In genomic region chr6:52190410-52190809, GRCm38 (mm10) we compare ENCODE assay signal across 11 mouse cellular contexts. TPM values are rescaled to one million over a fixed set of nuclear protein-coding genes. Genes with fewer than 3 reads are reported as not detected.
DNase-seq lines count a peak whose midpoint lies in the region; ATAC-seq and TF ChIP-seq lines count a peak whose summit lies in the region.
"Had no signal": no experiment of that assay in that cellular context is flagged by ENCODE, and none has a peak within 500 bp of the region (broad histone marks: within the 10 kb centered on the region; RNA-seq: fewer than 3 reads in every experiment).

No protein-coding gene starts in this region.

- no peak for ATAC-seq in intestine, embryonic 15.5 days
- ATAC-seq in liver, postnatal 0 days: no peak

- peak overlapping the region; percentile 81 for H3K9ac ChIP-seq in intestine, embryonic 15.5 days
- no peak overlapping the region for H3K9ac ChIP-seq in liver, postnatal 0 days (replicated peaks)

- H3K4me2 ChIP-seq in intestine, embryonic 15.5 days (replicated peaks): peak overlapping the region; percentile 94
- H3K4me2 ChIP-seq in liver, postnatal 0 days (ENCODE audit: low read depth, low read length): peak overlapping the region; percentile 73

- H3K4me3 ChIP-seq in gastrocnemius, adult 2 months: peak overlapping the region; percentile 86
- H3K4me3 ChIP-seq in intestine, embryonic 15.5 days (replicated peaks): peak overlapping the region; percentile 65
- peak overlapping the region; percentile 55; the same call in 1 of the 2 replicates for H3K4me3 ChIP-seq in liver, postnatal 0 days (ENCODE audit: low read depth, low read length)
- no peak overlapping the region for H3K4me3 ChIP-seq in left cerebral cortex, adult 2 months

- 7% methylated on average over 23 of the region's 23 CpGs for WGBS in intestine, embryonic 15.5 days
- 38% methylated on average over 23 of the region's 23 CpGs for WGBS in liver, postnatal 0 days (ENCODE audit: insufficient replicate concordance)

- TF ChIP-seq CTCF in gastrocnemius, adult 2 months (IDR thresholded peaks at IDR 0.05): no peak
- no peak for TF ChIP-seq CTCF in liver, postnatal 0 days (IDR thresholded peaks at IDR 0.05; ENCODE audit: low read depth)
- TF ChIP-seq CTCF in left cerebral cortex, adult 2 months (IDR thresholded peaks at IDR 0.05): no peak

- no peaks in the 10 kb centered on the region for H3K27me3 ChIP-seq in intestine, embryonic 15.5 days (replicated peaks)
- H3K27me3 ChIP-seq in liver, postnatal 0 days (ENCODE audit: insufficient read depth, low read length): peaks cover 76% of the 10 kb centered on the region

- no peaks in the 10 kb centered on the region for H3K36me3 ChIP-seq in intestine, embryonic 15.5 days
- no peaks in the 10 kb centered on the region for H3K36me3 ChIP-seq in liver, postnatal 0 days (replicated peaks; ENCODE audit: insufficient read depth, low read length)

- H3K27ac ChIP-seq in gastrocnemius, adult 2 months: peak overlapping the region; percentile 88
- H3K27ac ChIP-seq in intestine, embryonic 15.5 days: peak overlapping the region; percentile 94
- H3K27ac ChIP-seq in liver, postnatal 0 days (ENCODE audit: low read depth): no peak overlapping the region
- no peak overlapping the region for H3K27ac ChIP-seq in left cerebral cortex, adult 2 months

- no peak for TF ChIP-seq EP300 in liver, postnatal 0 days (IDR thresholded peaks at IDR 0.05; ENCODE audit: low read depth)

- DNase-seq in gastrocnemius, adult 2 months: no peak
- DNase-seq in gastrocnemius, postnatal 25 days: no peak
- DNase-seq in R1 (ENCODE audit: low read depth, low spot score): peak; percentile 52
- no peak for DNase-seq in liver, postnatal 0 days
- DNase-seq in thymus, adult 18-20 months: no peak
- DNase-seq in cerebellum, postnatal 36 days: no peak
- no peak for DNase-seq in left cerebral cortex, adult 2 months (ENCODE audit: extremely low spot score in 1 of 2, low spot score in 2 of 2)
- DNase-seq: cerebellum, postnatal 10 days had no signal

- no peaks in the 10 kb centered on the region for H3K9me3 ChIP-seq in intestine, embryonic 15.5 days
- no peaks in the 10 kb centered on the region for H3K9me3 ChIP-seq in liver, postnatal 0 days (ENCODE audit: low read length)

- intact Hi-C loops in gastrocnemius, adult 2 months (cut with DNase I): loop anchor here (5.0 kb wide), 2 partner anchors 128 to 178 kb away; partner anchors contain the start of gene Skap2
- intact Hi-C loops in left cerebral cortex, adult 2 months (cut with DNase I): loop anchor here (1.0 kb wide), 1 partner anchor 37 kb away; no protein-coding TSS in a partner anchor

- H3K4me1 ChIP-seq in intestine, embryonic 15.5 days (replicated peaks): peaks cover 47% of the 10 kb centered on the region
- peaks cover 9% of the 10 kb centered on the region for H3K4me1 ChIP-seq in liver, postnatal 0 days (ENCODE audit: insufficient read depth)

RNA-seq across cellular contexts. Expression of gene Hoxa4, which starts 1.1 kb away (rescaled TPM):
- total RNA-seq in gastrocnemius, adult 2 months (2021): 1 to 10 TPM; 2.7 to 3.3 TPM
- total RNA-seq in gastrocnemius, postnatal 25 days (2021): 1 to 10 TPM; 2.3 to 2.8 TPM
- polyA plus RNA-seq in intestine, embryonic 15.5 days (2015; fragmentation: Nextera tagmentation; extraction: Ambion mirVana): 3.7 and 4.5 TPM in 2 replicates
- 0.13 and 0.30 TPM in 2 replicates for polyA plus RNA-seq in liver, postnatal 0 days (2015; fragmentation: Nextera tagmentation; extraction: Ambion mirVana)
- not detected for total RNA-seq in left cerebral cortex, adult 2 months (2021)
- total RNA-seq: left cerebral cortex, postnatal 25 days had no signal

RNA-seq across cellular contexts. Expression of gene 5730596B20Rik, which starts 13.1 kb away (rescaled TPM):
- under 1 TPM in 1 of 2 experiments, not detected in 1; 0.10 TPM for total RNA-seq in gastrocnemius, adult 2 months (2021)
- not detected for total RNA-seq in gastrocnemius, postnatal 25 days (2021)
- 1.9 and 2.0 TPM in 2 replicates for polyA plus RNA-seq in intestine, embryonic 15.5 days (2015; fragmentation: Nextera tagmentation; extraction: Ambion mirVana)
- polyA plus RNA-seq in liver, postnatal 0 days (2015; fragmentation: Nextera tagmentation; extraction: Ambion mirVana): not detected in 2 replicates
- total RNA-seq in left cerebral cortex, adult 2 months (2021): not detected
- total RNA-seq: granulocyte monocyte progenitor cell, adult 5-6 weeks; left cerebral cortex, postnatal 25 days had no signal

RNA-seq across cellular contexts. Expression of gene Hoxa5, which starts 14.0 kb away (rescaled TPM):
- total RNA-seq in gastrocnemius, adult 2 months (2021): 1 to 10 TPM; 2.2 to 2.9 TPM
- total RNA-seq in gastrocnemius, postnatal 25 days (2021): 1 to 10 TPM; 1.9 to 3.5 TPM
- polyA plus RNA-seq in intestine, embryonic 15.5 days (2015; fragmentation: Nextera tagmentation; extraction: Ambion mirVana): 22.9 and 25.1 TPM in 2 replicates
- 0.58 and 0.73 TPM in 2 replicates for polyA plus RNA-seq in liver, postnatal 0 days (2015; fragmentation: Nextera tagmentation; extraction: Ambion mirVana)
- not detected for total RNA-seq in left cerebral cortex, adult 2 months (2021)
- total RNA-seq: left cerebral cortex, postnatal 25 days had no signal

RNA-seq across cellular contexts. Expression of gene Hoxa6, which starts 18.1 kb away (rescaled TPM):
- total RNA-seq in gastrocnemius, adult 2 months (2021): 1 to 10 TPM; 2.6 to 2.7 TPM
- 1 to 10 TPM; 1.8 to 2.8 TPM for total RNA-seq in gastrocnemius, postnatal 25 days (2021)
- 2.2 and 2.3 TPM in 2 replicates for polyA plus RNA-seq in intestine, embryonic 15.5 days (2015; fragmentation: Nextera tagmentation; extraction: Ambion mirVana)
- not detected in 2 replicates for polyA plus RNA-seq in liver, postnatal 0 days (2015; fragmentation: Nextera tagmentation; extraction: Ambion mirVana)
- not detected for total RNA-seq in left cerebral cortex, adult 2 months (2021)
- total RNA-seq: left cerebral cortex, postnatal 25 days had no signal

RNA-seq across cellular contexts. Expression of gene Hoxa3, which starts 22.7 kb away (rescaled TPM):
- total RNA-seq in gastrocnemius, adult 2 months (2021): 1 to 10 TPM; 2.8 to 3.1 TPM
- total RNA-seq in gastrocnemius, postnatal 25 days (2021): 1 to 10 TPM; 2.4 to 3.3 TPM
- 5.8 and 6.2 TPM in 2 replicates for polyA plus RNA-seq in intestine, embryonic 15.5 days (2015; fragmentation: Nextera tagmentation; extraction: Ambion mirVana)
- polyA plus RNA-seq in liver, postnatal 0 days (2015; fragmentation: Nextera tagmentation; extraction: Ambion mirVana): 0.16 and 0.17 TPM in 2 replicates
- total RNA-seq in left cerebral cortex, adult 2 months (2021): not detected
- total RNA-seq: left cerebral cortex, postnatal 25 days had no signal

Comparison
In these comparisons a context has a peak if more than half of its experiments do, and no peak if none do; other contexts are left out.
1. H3K27ac ChIP-seq: peak in gastrocnemius, adult 2 months (single experiment) and intestine, embryonic 15.5 days (single experiment); none in liver, postnatal 0 days (single experiment) and left cerebral cortex, adult 2 months (single experiment).